Mouse (Mus musculus) lung, postnatal 0 days (tissue): ENCODE measurements around the gene Sstr2.

Experiments used
- CTCF ChIP-seq: IDR thresholded peaks from 2 replicates; pipeline ENCODE4 v1.5.1; 2016; ENCODE audit warnings: antibody characterized with exemption, mild to moderate bottlenecking
- EP300 ChIP-seq: IDR thresholded peaks from 2 replicates; pipeline ENCODE4 v1.6.1; 2016; ENCODE audit warnings: antibody characterized with exemption, mild to moderate bottlenecking, control low read depth

GRCm38 (mm10) chr11:113597632-113598031 is 21.5 kb upstream of the Sstr2 start:
- TF ChIP-seq CTCF, result no peak
- TF ChIP-seq EP300, result no peak
